Mouse (Mus musculus) lung, adult 2 months (tissue): ENCODE data around the gene Macrod2.

ENCODE experiments used
- CTCF ChIP-seq: fragments of 200-500 bp; IDR thresholded peaks from 2 replicates; pipeline ENCODE4 v1.5.1; 2011; ENCODE audit warnings: mild to moderate bottlenecking, low read length, control low read depth; ENCODE audit not compliant: insufficient read depth
- POLR2A ChIP-seq: fragments of 200-500 bp; IDR thresholded peaks from 2 replicates; pipeline ENCODE4 v1.6.1; 2011; ENCODE audit warnings: low read depth, mild to moderate bottlenecking, control low read depth, low read length, borderline replicate concordance; ENCODE audit errors: extremely low read depth

- no peak for TF ChIP-seq POLR2A
- TF ChIP-seq CTCF: no peak
These were observed 1343.6 kb downstream of the Macrod2 start for GRCm38 (mm10) chr2:141738702-141739101.
